Mouse (Mus musculus): ENCODE data around the gene Dhps.
"Not testable (repeated sequence)": the region's sequence is repeated elsewhere in the genome, so short reads cannot be mapped to it uniquely, and the experiment has no call there.

Gene Dhps

DNA sequence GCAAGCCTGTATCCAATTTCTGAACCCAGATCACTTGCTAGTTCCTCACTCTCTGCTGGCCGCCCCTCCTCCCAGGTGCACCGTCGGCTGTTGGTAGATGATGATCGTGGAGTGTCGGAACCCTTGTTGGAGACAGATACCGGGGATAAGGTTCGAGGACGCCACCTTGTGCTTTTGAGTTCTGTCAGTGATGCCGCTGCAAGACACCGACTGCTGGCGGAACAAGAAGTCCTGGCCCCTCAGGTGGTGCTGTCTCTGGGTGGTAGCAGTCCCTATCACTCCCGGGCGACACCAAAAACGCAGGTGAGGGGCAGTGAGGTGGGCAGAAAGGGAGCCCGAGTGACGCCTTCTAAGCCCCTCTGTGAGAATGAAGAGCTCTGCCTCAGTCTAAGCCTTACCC, 24.6 kb downstream of the Dhps start:
- no peak for DNase-seq (ENCODE audit: low spot score)

DNA sequence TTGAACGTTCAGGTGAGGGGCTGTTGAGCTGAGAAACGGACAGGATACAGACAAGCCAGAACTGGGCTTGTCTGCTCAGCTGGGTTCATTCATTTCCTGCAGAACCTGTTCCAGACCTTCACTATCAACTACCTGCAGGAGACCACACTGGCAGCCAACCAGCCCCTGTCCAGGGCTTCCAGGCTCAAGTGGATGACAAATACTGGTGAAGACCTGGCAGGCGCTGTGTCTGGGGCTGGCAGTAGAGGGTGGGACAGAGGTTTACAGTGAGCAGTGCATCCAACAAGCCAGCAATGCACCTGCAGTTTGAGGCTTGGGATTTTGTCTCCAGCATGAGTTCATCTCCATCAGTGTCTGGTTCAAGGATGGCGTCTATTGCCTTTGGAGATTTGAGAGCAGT, 25.3 kb downstream of the Dhps start:
- no peak for DNase-seq (ENCODE audit: low spot score)

DNA sequence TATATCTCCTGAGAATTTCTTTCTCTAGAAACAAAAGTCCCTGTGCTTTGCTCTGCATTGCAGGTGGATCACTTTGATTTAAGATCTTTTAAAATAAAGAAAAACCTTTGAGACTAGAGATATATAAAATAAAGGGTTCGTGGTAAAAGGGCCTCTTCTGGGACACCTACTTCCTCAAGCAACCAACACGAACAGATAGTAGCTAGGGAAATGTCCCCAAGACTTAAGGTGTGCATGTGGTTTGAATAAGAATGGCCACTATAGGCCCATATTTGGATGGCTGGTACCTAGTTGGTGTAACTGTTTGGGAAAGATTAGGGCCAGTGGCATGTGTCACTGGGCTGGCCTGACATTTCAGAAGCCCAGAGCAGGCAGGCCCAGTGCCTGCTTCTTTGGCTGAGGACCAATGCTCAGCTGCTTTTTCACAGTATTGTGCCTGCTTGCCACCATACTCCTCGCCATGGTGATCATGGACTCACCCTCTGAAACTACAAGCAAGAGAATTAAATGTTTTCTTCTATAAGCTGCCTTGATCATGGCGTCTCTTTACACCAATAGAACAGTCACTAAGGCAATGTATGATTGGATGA, 28.6 kb downstream of the Dhps start:
- DNase-seq (ENCODE audit: low spot score), result no peak

DNA sequence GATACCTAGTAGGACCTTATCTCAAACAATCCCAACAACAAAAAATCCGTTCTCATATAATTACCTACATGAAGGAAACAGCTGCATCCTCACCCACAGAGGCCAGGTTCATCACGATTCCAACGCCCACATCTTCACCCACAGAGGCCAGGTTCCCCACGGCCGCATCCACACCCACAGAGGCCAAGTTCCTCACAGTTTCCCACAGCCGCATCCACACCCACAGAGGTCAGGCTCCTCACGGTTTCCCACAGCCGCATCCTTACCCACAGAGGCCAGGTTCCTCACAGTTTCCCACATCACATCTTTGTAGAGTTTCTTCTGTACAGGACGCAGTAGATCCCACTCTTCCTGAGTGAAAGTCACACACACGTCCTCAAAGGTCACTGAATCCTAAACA, 41.7 kb downstream of the Dhps start:
- no peak for DNase-seq (ENCODE audit: low spot score)

DNA sequence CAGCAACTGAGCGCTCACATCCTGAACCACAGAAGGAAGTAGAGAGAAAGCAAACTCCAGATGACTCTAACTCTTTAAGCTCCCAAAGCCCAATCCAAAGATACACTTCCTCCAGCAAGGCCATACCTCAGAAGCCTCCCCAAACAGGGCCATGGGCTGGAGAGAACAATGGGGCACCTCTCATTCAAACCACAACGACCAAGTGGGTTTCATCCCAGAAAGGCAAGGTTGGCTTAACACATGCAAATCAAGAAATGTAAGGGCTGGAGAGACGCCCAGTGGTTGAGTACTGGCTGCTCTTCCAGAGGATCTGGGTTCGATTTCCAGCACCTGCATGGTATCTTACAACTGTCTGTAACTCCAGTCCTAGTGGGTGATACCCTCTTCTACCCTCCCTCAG, 43.9 kb downstream of the Dhps start:
- DNase-seq (ENCODE audit: low spot score), result no peak

DNA sequence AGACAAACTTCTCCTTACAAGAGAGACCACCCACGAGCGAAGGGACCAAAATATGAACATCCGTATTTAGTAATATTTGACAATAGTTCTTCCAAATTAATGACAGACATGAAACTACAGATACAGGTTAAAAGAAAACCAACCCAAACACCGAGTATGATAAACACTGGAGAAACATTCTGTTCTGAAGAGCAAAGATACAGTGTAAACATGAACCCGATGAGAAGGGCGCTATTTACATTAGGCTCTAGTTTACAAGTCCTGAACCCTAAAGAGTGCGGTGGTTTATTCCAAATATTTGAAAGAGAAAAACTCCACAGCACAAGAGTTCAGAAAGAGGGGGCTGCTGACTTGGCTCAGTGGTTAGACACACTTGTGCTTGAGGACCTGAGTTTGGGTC, 45.4 kb downstream of the Dhps start:
- no peak for DNase-seq (ENCODE audit: low spot score)

DNA sequence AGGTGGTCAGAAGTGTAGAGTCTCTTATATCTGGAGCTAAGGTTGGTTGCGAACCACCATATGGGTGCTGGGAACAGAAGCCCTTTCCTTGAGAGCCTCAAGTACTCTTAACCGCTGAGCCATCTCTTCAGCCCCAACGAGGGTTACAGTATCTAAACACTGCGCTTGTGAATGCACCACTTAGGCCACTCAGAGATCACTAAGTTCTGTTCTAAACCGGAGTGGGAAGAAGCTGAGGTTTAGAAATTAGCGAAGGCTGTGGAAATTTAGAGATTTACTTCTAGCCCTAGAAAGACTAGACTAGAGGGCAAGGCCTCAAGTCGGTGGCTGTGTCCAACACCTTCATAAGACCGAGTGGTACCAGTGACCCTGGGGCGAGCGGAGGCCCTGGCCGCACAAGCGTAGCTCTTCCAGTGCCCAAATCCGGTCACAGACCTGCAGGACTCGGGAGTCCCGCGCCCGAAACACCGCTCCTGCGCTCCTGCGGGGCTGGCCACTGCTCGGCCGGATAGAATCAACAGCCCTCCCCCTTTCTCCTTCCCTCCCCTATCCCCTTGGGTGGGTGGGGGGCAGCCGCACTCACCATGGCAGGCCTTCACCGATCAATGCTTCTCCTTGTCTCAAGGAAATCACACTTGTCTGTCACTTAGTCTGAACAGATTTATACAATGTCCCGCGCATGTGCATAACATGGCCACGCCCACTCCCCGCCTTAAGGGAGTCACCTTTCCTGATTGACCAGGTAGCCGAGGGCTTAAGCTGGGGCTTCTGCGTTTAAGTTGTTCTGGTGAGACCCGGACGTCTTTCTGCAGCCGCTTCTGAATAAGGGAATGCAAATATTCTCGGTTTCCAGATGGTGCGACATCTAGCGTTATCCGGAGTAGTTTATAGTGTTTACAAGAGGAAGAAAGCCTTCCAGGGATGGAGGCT, 47.8 kb downstream of the Dhps start:
- DNase-seq (ENCODE audit: low spot score), result peak; percentile 83

DNA sequence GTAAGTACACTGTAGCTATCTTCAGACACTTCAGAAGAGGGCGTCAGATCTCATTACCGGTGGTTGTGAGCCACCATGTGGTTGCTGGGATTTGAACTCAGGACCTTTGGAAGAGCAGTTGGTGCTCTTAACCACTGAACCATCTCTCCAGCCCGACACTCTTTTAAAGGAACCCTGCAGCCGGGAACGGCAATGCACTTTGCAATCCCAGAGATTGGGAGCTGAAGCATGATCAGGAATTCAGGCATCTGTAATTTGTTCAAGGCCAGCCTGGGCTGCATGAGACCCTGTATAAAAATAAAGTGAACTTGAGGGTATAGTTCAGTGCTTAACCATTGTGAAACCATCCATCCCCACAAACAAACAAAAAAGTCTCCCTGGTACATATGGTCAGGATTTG, 48.7 kb downstream of the Dhps start:
- not testable (repeated sequence) for DNase-seq (ENCODE audit: low spot score)

DNA sequence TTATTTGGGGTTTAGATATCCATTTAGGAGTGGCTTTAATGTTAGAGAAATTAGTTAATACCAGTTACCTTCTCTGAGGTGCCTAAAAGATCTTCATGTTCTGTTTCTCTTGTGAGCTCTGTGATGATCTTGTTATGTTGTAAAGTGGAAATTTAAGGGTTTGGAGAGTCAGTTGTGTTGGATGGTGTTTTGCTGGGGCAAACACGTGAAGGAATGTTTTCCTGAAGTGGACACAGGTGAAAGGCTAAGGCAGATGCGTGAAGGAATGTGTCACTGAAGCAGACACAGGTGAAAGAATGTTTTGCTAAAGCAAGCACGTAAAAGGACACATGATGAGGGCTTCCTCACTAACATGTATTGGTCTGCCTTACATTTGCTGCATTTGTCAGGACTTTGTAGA, 51.4 kb downstream of the Dhps start, which contains the start of gene Zfp791:
Zfp791 (minus strand) TSS at position 101 of the 400 bp plus-strand sequence.
- no peak for DNase-seq (ENCODE audit: low spot score)

DNA sequence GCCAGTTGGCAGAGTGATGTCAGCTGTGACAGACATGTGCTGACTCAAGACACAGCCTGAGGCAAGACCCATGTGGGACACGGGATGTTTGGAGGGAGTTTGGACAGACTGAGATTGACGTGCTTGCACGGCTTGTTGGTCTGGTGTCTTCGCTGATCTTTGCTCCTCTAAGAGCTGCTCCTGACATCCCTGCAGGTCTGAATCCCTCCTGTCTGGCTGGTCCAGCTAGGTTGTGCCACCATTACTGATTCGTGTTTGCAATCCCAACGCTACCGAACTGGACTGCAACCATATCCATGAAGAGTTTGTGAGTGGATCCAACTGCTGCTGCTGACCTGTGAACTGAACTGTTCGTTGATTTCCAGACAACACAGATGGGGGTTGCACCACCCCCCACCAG, 52.1 kb downstream of the Dhps start:
- DNase-seq (ENCODE audit: low spot score), result no peak
